Mouse (Mus musculus): ENCODE data around the gene Sec62. TPM values are rescaled to one million over a fixed set of nuclear protein-coding genes. Genes with fewer than 3 reads are reported as not detected.

The Sec62 gene
- total and polyA plus RNA-seq, 3 experiments = 35.6 to 171 (median 75.4) TPM

- no peaks in the 10 kb centered on the region for H3K9me3 ChIP-seq (replicated peaks; ENCODE audit: insufficient read depth, low read length)
- H3K79me2 ChIP-seq (ENCODE audit: control insufficient read depth, insufficient read depth, low read length, poor library complexity) = no peaks in the 10 kb centered on the region
- DNase-seq (ENCODE audit: low read depth, low spot score) = no peak
- no peaks in the 10 kb centered on the region for H3K27me3 ChIP-seq (ENCODE audit: control insufficient read depth in 1 of 2, insufficient read depth in 2 of 2, low read length in 2 of 2)
- H3K9ac ChIP-seq (ENCODE audit: control insufficient read depth, low read depth, low read length, poor library complexity, severe bottlenecking) = no peak overlapping the region
- no peak overlapping the region for H3K4me3 ChIP-seq (ENCODE audit: control insufficient read depth in 1 of 2, insufficient read depth in 1 of 2, low read depth in 2 of 2, low read length in 2 of 2)
- no peaks in the 10 kb centered on the region for H3K36me3 ChIP-seq (ENCODE audit: control insufficient read depth in 1 of 2, insufficient read depth in 2 of 2, low read length in 2 of 2)
- H3K4me1 ChIP-seq (ENCODE audit: control insufficient read depth in 1 of 2, insufficient read depth in 2 of 2, low read length in 2 of 2) = 0 out of 4 replicates have a peak, but pooled peaks cover 0 to 5% of the 10 kb centered on the region in 2 experiments
- no peak overlapping the region for H3K27ac ChIP-seq (ENCODE audit: control insufficient read depth, low read depth, low read length)
- TF ChIP-seq GATA1 (IDR thresholded peaks at IDR 0.05; ENCODE audit: low read depth, low read length) (no peak), USF1 (IDR thresholded peaks at IDR 0.05; ENCODE audit: low read depth, low read length) (no peak), RAD21 (IDR thresholded peaks at IDR 0.05; ENCODE audit: low read depth, low read length) (no peak), CHD1 (IDR thresholded peaks at IDR 0.05; ENCODE audit: low read depth, low read length) (no peak)
Observed at GRCm38 (mm10) chr3:30860705-30861104, 68.0 kb downstream of the Sec62 start.

- Histone ChIP-seq H3K27ac (ENCODE audit: control insufficient read depth, low read depth, low read length) (no peak overlapping the region), H3K9me3 (replicated peaks; ENCODE audit: insufficient read depth, low read length) (no peaks in the 10 kb centered on the region), H3K4me1 (ENCODE audit: control insufficient read depth in 1 of 2, insufficient read depth in 2 of 2, low read length in 2 of 2) (0 out of 4 replicates have a peak, but pooled peaks cover 0 to 5% of the 10 kb centered on the region in 2 experiments), H3K9ac (ENCODE audit: control insufficient read depth, low read depth, low read length, poor library complexity, severe bottlenecking) (no peak overlapping the region), H3K79me2 (ENCODE audit: control insufficient read depth, insufficient read depth, low read length, poor library complexity) (no peaks in the 10 kb centered on the region), H3K27me3 (ENCODE audit: control insufficient read depth in 1 of 2, insufficient read depth in 2 of 2, low read length in 2 of 2) (no peaks in the 10 kb centered on the region), H3K4me3 (ENCODE audit: control insufficient read depth in 1 of 2, insufficient read depth in 1 of 2, low read depth in 2 of 2, low read length in 2 of 2) (no peak overlapping the region), H3K36me3 (ENCODE audit: control insufficient read depth in 1 of 2, insufficient read depth in 2 of 2, low read length in 2 of 2) (no peaks in the 10 kb centered on the region)
- DNase-seq (ENCODE audit: low read depth, low spot score) = no peak
- TF ChIP-seq MYB (IDR thresholded peaks at IDR 0.05; ENCODE audit: low read depth, low read length) (no peak), UBTF (IDR thresholded peaks at IDR 0.05; ENCODE audit: borderline replicate concordance, insufficient read depth, low read depth, low read length) (no peak)
Observed at GRCm38 (mm10) chr3:30863712-30864435, 71.2 kb downstream of the Sec62 start.

- no peak overlapping the region for H3K9ac ChIP-seq (ENCODE audit: control insufficient read depth, low read depth, low read length, poor library complexity, severe bottlenecking)
- H3K9me3 ChIP-seq (replicated peaks; ENCODE audit: insufficient read depth, low read length) = no peaks in the 10 kb centered on the region
- H3K79me2 ChIP-seq (ENCODE audit: control insufficient read depth, insufficient read depth, low read length, poor library complexity) = no peaks in the 10 kb centered on the region
- H3K4me3 ChIP-seq (ENCODE audit: control insufficient read depth in 1 of 2, insufficient read depth in 1 of 2, low read depth in 2 of 2, low read length in 2 of 2) = no peak overlapping the region
- H3K4me1 ChIP-seq (ENCODE audit: control insufficient read depth in 1 of 2, insufficient read depth in 2 of 2, low read length in 2 of 2) = 0 out of 4 replicates have a peak, but pooled peaks cover 0 to 5% of the 10 kb centered on the region in 2 experiments
- no peaks in the 10 kb centered on the region for H3K36me3 ChIP-seq (ENCODE audit: control insufficient read depth in 1 of 2, insufficient read depth in 2 of 2, low read length in 2 of 2)
- TF ChIP-seq TBP (IDR thresholded peaks at IDR 0.05; ENCODE audit: low read depth, low read length) (no peak), MAFK (IDR thresholded peaks at IDR 0.05; ENCODE audit: borderline replicate concordance, low read depth, low read length) (peak; percentile 46; the same call in 1 of the 2 replicates), ZKSCAN1 (IDR thresholded peaks at IDR 0.05; ENCODE audit: low read depth, low read length) (no peak), EP300 (IDR thresholded peaks at IDR 0.05; ENCODE audit: low read depth in 1 of 2, low read length in 2 of 2) (no peak), MYB (IDR thresholded peaks at IDR 0.05; ENCODE audit: low read depth, low read length) (no peak)
- DNase-seq (ENCODE audit: low read depth, low spot score) = peak; percentile 54
- no peaks in the 10 kb centered on the region for H3K27me3 ChIP-seq (ENCODE audit: control insufficient read depth in 1 of 2, insufficient read depth in 2 of 2, low read length in 2 of 2)
- no peak overlapping the region for H3K27ac ChIP-seq (ENCODE audit: control insufficient read depth, low read depth, low read length)
Observed at GRCm38 (mm10) chr3:30864640-30865039, 72.0 kb downstream of the Sec62 start.

All from MEL (cell line).